Mouse (Mus musculus) midbrain, postnatal 0 days (tissue): ENCODE measurements around the gene Inca1. TPM values are rescaled to one million over a fixed set of nuclear protein-coding genes. Genes with fewer than 3 reads are reported as not detected.

Experiments
- ATAC-seq: fragments of 200-750 bp; cut with Nextera tagmentation; 2 replicates; pipeline ENCODE4 v1.8.0; 2017; ENCODE audit warnings: moderate number of reproducible peaks, mild to moderate bottlenecking, moderate TSS enrichment, moderate library complexity; ENCODE audit not compliant: low FRiP score
- DNase-seq: peaks from one replicate; pipeline ENCODE4 v3.0.0-alpha.2; 2015; ENCODE audit warnings: low spot score
- H3K27ac ChIP-seq: fragments of 300-500 bp; sonication (generic); 2 replicates; pipeline ENCODE4 v1.5.1; 2014; ENCODE audit warnings: low read depth, mild to moderate bottlenecking, low read length, mixed read lengths
- H3K27me3 ChIP-seq: fragments of 300-500 bp; sonication (generic); 2 replicates; pipeline ENCODE4 v1.6.1; 2014; ENCODE audit warnings: low read length, control low read depth, mixed read lengths; ENCODE audit not compliant: insufficient read depth
- H3K36me3 ChIP-seq: fragments of 300-500 bp; sonication (generic); 2 replicates; pipeline ENCODE4 v1.6.1; 2014; ENCODE audit warnings: low read length, control low read depth, mixed read lengths; ENCODE audit not compliant: insufficient read depth
- H3K4me1 ChIP-seq: fragments of 300-500 bp; sonication (generic); 2 replicates; pipeline ENCODE4 v1.6.1; 2014; ENCODE audit warnings: mild to moderate bottlenecking, control low read depth, antibody characterized with exemption, low read length, mixed read lengths; ENCODE audit not compliant: insufficient read depth
- H3K4me2 ChIP-seq: fragments of 300-500 bp; sonication (generic); 2 replicates; pipeline ENCODE4 v1.6.1; 2014; ENCODE audit warnings: low read depth, mild to moderate bottlenecking, low read length, mixed read lengths; ENCODE audit not compliant: poor library complexity, severe bottlenecking
- H3K4me3 ChIP-seq: fragments of 300-500 bp; sonication (generic); 2 replicates; pipeline ENCODE4 v1.5.1; 2014; ENCODE audit warnings: low read depth, mild to moderate bottlenecking, low read length, moderate library complexity
- H3K9ac ChIP-seq: fragments of 300-500 bp; sonication (generic); replicated peaks from 2 replicates; pipeline ENCODE4 v1.6.1; 2014; ENCODE audit warnings: mild to moderate bottlenecking, low read length, moderate library complexity, mixed read lengths; ENCODE audit not compliant: poor library complexity, severe bottlenecking
- H3K9me3 ChIP-seq: fragments of 300-500 bp; sonication (generic); 2 replicates; pipeline ENCODE4 v1.6.1; 2016; ENCODE audit warnings: low read length, control low read depth
- CTCF ChIP-seq: IDR thresholded peaks from 2 replicates; pipeline ENCODE4 v1.5.1; 2016; ENCODE audit warnings: antibody characterized with exemption, mild to moderate bottlenecking
- WGBS: fragments of 180-500 bp; shearing (Covaris S2); extraction: QIAGEN DNeasy Blood & Tissue Kit; methylation state at CpG from one replicate; pipeline ENCODE4 v1.1.7; 2014; 5-methylcytosine and 5-hydroxymethylcytosine counted together
- polyA plus RNA-seq: library from polyadenylated mRNA; unstranded; fragments of >200 nt; fragmentation: Nextera tagmentation; extraction: Ambion mirVana; gene quantifications from 2 replicates; pipeline ENCODE4 v1.2.1, GENCODE M21; 2015
- total RNA-seq: library from RNA; depleted of rRNA; stranded (reverse); fragments of >200 nt; gene quantifications from 2 replicates; pipeline ENCODE4 v1.2.3, GENCODE M21; 2014

Inca1 gene
- total and polyA plus RNA-seq, 2 experiments from 2014 or later = 2.1 to 4.8 TPM

DNA sequence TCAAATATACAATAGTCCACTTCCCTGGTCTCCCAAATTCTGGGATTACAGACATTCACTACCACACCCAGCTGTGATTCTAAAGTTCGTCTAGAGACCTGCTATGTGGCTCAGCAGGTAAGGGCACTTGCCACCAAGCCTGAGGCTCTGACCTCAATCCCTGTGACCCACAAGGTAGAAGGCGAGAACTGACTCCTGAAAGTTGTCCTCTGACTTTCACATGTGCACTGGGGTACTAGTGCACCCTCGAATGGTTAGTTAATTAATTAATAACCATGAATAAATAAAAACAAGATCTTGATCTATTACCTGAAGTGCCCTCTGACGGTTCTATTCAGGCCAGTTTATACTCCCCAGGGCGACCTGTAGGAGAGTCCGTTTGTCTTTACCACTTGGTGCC lies 13.3 kb upstream of the Inca1 start:
- no peak overlapping the region for H3K4me3 ChIP-seq
- no peaks in the 10 kb centered on the region for H3K27me3 ChIP-seq
- TF ChIP-seq CTCF = no peak
- H3K27ac ChIP-seq = no peak overlapping the region
- H3K4me2 ChIP-seq = no peak overlapping the region
- H3K9ac ChIP-seq = no peak overlapping the region
- no peaks in the 10 kb centered on the region for H3K9me3 ChIP-seq
- peaks cover 59% of the 10 kb centered on the region for H3K36me3 ChIP-seq
- 87% methylated on average over 6 of the region's 6 CpGs for WGBS
- ATAC-seq = no peak
- no peaks in the 10 kb centered on the region for H3K4me1 ChIP-seq
- DNase-seq = no peak

DNA sequence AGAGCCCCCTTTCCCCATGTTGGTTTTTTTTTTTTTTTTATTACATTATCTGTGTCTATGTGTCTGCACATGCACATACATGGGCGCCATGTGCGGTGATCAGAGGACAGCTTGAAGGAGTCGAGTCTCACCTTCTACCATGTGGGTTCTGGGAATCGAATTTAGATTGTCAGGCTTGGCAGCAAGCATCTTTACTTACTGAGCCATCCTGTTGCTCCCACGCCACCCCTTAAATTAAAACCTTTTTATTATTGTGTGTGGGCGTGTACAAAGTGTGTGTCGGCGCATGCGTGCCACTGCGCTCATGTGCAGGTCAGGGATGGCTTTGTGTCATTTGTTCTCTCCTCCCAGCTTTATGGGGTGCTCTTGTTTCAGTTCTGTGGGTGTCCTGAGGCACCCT lies 11.1 kb upstream of the Inca1 start:
- Histone ChIP-seq H3K9ac (no peak overlapping the region), H3K9me3 (no peaks in the 10 kb centered on the region), H3K4me3 (no peak overlapping the region), H3K4me2 (no peak overlapping the region), H3K4me1 (no peaks in the 10 kb centered on the region), H3K36me3 (peaks cover 60% of the 10 kb centered on the region), H3K27me3 (no peaks in the 10 kb centered on the region), H3K27ac (no peak overlapping the region)
- no peak for TF ChIP-seq CTCF
- 95% methylated on average over 10 of the region's 10 CpGs for WGBS
- DNase-seq = no peak
- ATAC-seq = no peak

DNA sequence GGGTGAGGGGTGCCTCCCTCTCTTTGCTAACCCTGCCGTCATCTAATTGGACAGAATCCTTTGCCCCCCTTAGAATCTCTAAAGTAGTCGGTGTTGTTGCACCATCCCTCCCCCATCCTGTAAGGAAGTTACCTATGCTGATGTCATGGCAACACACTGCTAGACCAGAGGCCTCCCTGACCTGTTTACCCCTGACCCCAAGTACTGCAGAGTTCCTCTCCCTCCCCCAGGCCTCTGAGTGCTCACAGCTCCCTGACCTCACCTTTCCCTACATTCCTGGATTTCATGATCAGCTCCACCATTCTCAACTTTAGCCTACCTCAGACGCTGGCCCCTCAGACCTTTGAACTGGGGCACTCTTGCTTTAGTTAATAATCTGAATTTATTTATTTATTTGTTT lies 6.2 kb upstream of the Inca1 start:
- Histone ChIP-seq H3K9me3 (no peaks in the 10 kb centered on the region), H3K4me1 (peaks cover 9% of the 10 kb centered on the region; the same call in 1 of the 2 replicates), H3K9ac (no peak overlapping the region), H3K27me3 (no peaks in the 10 kb centered on the region), H3K4me3 (no peak overlapping the region), H3K27ac (no peak overlapping the region), H3K36me3 (peaks cover 72% of the 10 kb centered on the region), H3K4me2 (no peak overlapping the region)
- DNase-seq = no peak
- no peak for ATAC-seq
- no peak for TF ChIP-seq CTCF
- 86% methylated on average over 3 of the region's 3 CpGs for WGBS

DNA sequence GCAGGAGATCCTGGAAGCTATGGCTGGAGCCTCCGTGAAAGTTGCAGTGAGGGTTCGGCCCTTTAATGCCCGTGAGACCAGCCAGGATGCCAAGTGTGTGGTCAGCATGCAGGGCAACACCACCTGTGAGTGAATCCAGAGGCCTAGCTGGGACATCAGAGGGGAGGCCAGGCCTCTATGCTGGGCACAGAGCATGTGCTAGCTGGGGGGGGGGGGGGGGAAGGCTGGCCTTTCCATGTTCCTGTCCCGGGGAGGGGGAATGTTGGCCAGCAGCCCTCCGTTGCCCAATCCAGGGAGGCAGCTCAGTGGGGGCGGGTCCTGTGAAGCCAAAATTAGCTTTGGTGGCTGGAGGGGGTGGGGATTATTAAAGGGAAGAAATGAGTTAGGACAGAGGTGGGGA lies 2.8 kb upstream of the Inca1 start:
- peak overlapping the region; percentile 95 for H3K9ac ChIP-seq
- H3K4me3 ChIP-seq = peak overlapping the region; percentile 2; the same call in 1 of the 2 replicates
- peaks cover 9% of the 10 kb centered on the region; the same call in 1 of the 2 replicates for H3K4me1 ChIP-seq
- H3K4me2 ChIP-seq = 0 out of 2 replicates have a peak overlapping the region, but pooled peaks have one; percentile 82
- no peaks in the 10 kb centered on the region for H3K27me3 ChIP-seq
- ATAC-seq (no peak), DNase-seq (no peak)
- H3K27ac ChIP-seq = no peak overlapping the region
- H3K36me3 ChIP-seq = peaks cover 44% of the 10 kb centered on the region
- WGBS = 69% methylated on average over 6 of the region's 6 CpGs
- no peak for TF ChIP-seq CTCF
- H3K9me3 ChIP-seq = no peaks in the 10 kb centered on the region

DNA sequence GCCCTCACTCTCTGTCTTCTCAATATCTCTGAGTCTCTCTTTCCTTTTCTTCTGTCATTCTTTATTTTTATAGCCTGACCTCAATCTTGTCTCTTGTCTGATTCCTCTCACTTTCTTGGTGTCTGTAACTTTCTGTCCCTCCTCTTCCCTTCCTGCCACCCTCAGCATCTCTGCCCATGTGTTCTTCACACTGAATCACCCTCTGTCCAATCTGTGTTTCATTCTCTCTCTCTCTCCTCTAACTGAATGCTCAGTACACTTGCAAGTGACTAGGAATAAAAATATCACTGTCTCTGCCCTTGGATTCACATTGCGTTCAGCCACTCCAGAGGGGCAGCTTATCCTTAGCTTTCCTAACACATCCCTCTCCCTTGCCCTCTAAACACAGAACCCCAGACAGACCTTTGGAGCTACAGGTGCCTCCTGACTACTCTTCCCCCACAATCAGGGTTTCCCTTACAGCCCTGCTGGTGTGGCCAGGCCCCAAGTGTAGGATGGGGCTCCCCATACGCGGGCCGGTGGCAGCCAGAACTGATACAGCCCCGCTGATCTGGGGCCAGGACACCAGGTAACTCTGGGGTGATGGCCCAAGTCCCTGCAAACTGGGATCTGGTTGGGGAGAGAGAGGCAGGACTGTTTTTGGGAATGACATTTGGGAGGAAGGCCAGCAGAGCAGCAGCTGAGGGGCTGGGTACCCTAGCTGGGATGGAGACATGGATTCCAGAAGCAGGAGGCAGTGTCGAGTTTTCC lies 2.2 kb upstream of the Inca1 start:
- H3K4me1 ChIP-seq = peaks cover 9% of the 10 kb centered on the region; the same call in 1 of the 2 replicates
- TF ChIP-seq CTCF = no peak
- H3K4me2 ChIP-seq = peak overlapping the region; percentile 82
- H3K27ac ChIP-seq = no peak overlapping the region
- ATAC-seq = no peak
- WGBS = 75% methylated on average over 6 of the region's 6 CpGs
- H3K27me3 ChIP-seq = no peaks in the 10 kb centered on the region
- H3K36me3 ChIP-seq = peaks cover 39% of the 10 kb centered on the region
- DNase-seq = no peak
- peak overlapping the region; percentile 95 for H3K9ac ChIP-seq
- no peaks in the 10 kb centered on the region for H3K9me3 ChIP-seq
- H3K4me3 ChIP-seq = peak overlapping the region; percentile 98; the same call in 1 of the 2 replicates

DNA sequence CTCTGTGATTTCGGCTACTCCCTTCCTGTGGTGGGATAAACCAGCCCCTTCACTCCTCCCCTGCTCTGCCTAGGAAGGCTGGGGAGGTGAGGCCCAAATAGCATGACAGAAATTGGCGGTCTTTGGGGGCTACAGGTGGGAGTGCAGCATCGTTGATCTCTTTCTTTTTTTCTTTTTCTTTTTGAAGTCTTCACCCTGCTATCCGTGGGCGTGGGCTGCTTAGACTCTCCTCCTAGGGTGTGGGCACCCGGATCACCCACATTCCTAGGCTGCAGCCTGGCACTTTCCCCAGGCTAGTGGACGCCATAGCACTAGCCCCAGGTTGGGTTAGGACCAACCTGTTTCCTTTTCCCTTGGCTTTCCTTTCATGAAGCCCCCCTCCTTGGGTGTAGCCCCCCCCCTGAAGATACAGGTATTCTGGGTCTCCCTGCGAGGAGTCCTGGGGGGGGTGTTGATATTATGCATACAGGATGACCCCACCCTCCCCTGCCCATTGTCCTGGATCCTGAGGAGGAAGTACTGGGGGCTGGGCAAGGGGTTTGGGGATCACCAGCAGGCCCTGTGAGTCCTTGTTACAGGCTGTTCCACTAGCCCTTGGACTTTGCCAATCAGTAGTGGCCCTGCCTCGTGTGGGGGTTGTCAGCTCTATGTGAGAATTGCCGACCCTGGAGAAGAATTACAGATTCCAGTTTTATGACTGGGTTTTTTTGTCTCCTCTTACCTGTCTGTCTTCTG lies 1.4 kb upstream of the Inca1 start:
- 14% methylated on average over 10 of the region's 10 CpGs for WGBS
- Histone ChIP-seq H3K9me3 (no peaks in the 10 kb centered on the region), H3K9ac (peak overlapping the region; percentile 95), H3K4me3 (peak overlapping the region; percentile 98), H3K36me3 (peaks cover 32% of the 10 kb centered on the region), H3K27me3 (no peaks in the 10 kb centered on the region), H3K4me2 (peak overlapping the region; percentile 82), H3K4me1 (peaks cover 9% of the 10 kb centered on the region; the same call in 1 of the 2 replicates), H3K27ac (no peak overlapping the region)
- no peak for DNase-seq
- ATAC-seq = no peak
- no peak for TF ChIP-seq CTCF
